11 mouse cellular contexts compared by ENCODE assay signal in genomic region chr5:117602026-117602425, GRCm38 (mm10).
"Had no signal": no experiment of that assay in that cellular context is flagged by ENCODE, and none has a peak within 500 bp of the region (broad histone marks: within the 10 kb centered on the region; RNA-seq: fewer than 3 reads in every experiment).

No protein-coding gene starts in this region.

- H3K27ac ChIP-seq: limb, embryonic 15.5 days; liver, embryonic 12.5 days; lung, embryonic 15.5 days; midbrain, embryonic 15.5 days; stomach, embryonic 15.5 days had no signal

- DNase-seq: kidney, postnatal 25 days; layer of hippocampus, adult 9-11 months; layer of hippocampus, postnatal 36 days; right cerebral cortex, postnatal 14 days; thymus, postnatal 36 days had no signal

- H3K36me3 ChIP-seq: limb, embryonic 15.5 days; liver, embryonic 12.5 days; lung, embryonic 15.5 days; midbrain, embryonic 15.5 days; stomach, embryonic 15.5 days had no signal

- H3K27me3 ChIP-seq: limb, embryonic 15.5 days; liver, embryonic 12.5 days; lung, embryonic 15.5 days; midbrain, embryonic 15.5 days; stomach, embryonic 15.5 days had no signal

- H3K4me3 ChIP-seq: limb, embryonic 15.5 days; liver, embryonic 12.5 days; lung, embryonic 15.5 days; midbrain, embryonic 15.5 days; stomach, embryonic 15.5 days had no signal

- ATAC-seq: intestine, embryonic 16.5 days; liver, embryonic 12.5 days; midbrain, embryonic 15.5 days had no signal

- H3K9me3 ChIP-seq: limb, embryonic 15.5 days; liver, embryonic 12.5 days; lung, embryonic 15.5 days; midbrain, embryonic 15.5 days; stomach, embryonic 15.5 days had no signal

- H3K4me2 ChIP-seq: limb, embryonic 15.5 days; liver, embryonic 12.5 days; lung, embryonic 15.5 days; midbrain, embryonic 15.5 days; stomach, embryonic 15.5 days had no signal

- H3K4me1 ChIP-seq: liver, embryonic 12.5 days; lung, embryonic 15.5 days had no signal

- H3K9ac ChIP-seq: limb, embryonic 15.5 days; liver, embryonic 12.5 days; lung, embryonic 15.5 days; midbrain, embryonic 15.5 days; stomach, embryonic 15.5 days had no signal
